Mouse (Mus musculus): ENCODE measurements around the gene Zfp454. TPM values are rescaled to one million over a fixed set of nuclear protein-coding genes. Genes with fewer than 3 reads are reported as not detected.

The Zfp454 gene
- total and polyA plus RNA-seq, 3 experiments: not detected

GRCm38 (mm10) chr11:50915671-50916320 lies 28.3 kb upstream of the Zfp454 start, which contains the start of gene Zfp2:
TSS of gene Zfp2 (minus strand) at chr11:50916165.
- no peaks in the 10 kb centered on the region for H3K36me3 ChIP-seq (ENCODE audit: control insufficient read depth in 1 of 2, insufficient read depth in 2 of 2, low read length in 2 of 2)
- no peak within 1 kb of the TSS for H3K9ac ChIP-seq (ENCODE audit: control insufficient read depth, low read depth, low read length, poor library complexity, severe bottlenecking)
- H3K4me1 ChIP-seq (ENCODE audit: control insufficient read depth in 1 of 2, insufficient read depth in 2 of 2, low read length in 2 of 2): no peaks in the 10 kb centered on the region
- no peaks in the 10 kb centered on the region for H3K9me3 ChIP-seq (replicated peaks; ENCODE audit: insufficient read depth, low read length)
- TF ChIP-seq MYC (IDR thresholded peaks at IDR 0.05; ENCODE audit: low read depth, low read length) (no peak), HCFC1 (IDR thresholded peaks at IDR 0.05; ENCODE audit: low read depth, low read length) (no peak), TAL1 (IDR thresholded peaks at IDR 0.05; ENCODE audit: low read length) (no peak)
- no peaks in the 10 kb centered on the region for H3K79me2 ChIP-seq (ENCODE audit: control insufficient read depth, insufficient read depth, low read length, poor library complexity)
- H3K27ac ChIP-seq (ENCODE audit: control insufficient read depth, low read depth, low read length): no peak within 1 kb of the TSS
- no peak for DNase-seq (ENCODE audit: low read depth, low spot score)
- no peaks in the 10 kb centered on the region for H3K27me3 ChIP-seq (ENCODE audit: control insufficient read depth in 1 of 2, insufficient read depth in 2 of 2, low read length in 2 of 2)
- H3K4me3 ChIP-seq (ENCODE audit: control insufficient read depth in 1 of 2, insufficient read depth in 1 of 2, low read depth in 2 of 2, low read length in 2 of 2): no peak within 1 kb of the TSS

DNA sequence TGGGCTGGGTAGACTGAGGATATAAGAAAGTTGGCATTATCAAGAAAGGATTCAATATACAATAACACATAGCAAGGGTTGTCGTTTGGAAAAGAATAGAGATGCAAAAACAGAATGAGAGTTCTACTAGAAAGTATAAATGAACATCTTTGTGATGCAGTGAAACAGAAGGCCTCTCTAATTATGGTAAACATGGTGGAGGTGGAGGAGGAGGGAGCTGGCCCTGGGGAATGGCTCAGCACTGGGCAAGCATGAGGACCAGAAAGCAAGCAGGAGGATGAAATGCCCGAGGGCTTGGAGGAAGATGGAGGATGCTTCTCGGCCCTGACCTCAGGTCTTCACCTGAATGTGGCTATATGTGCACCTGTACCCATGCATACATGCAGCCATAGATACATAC lies 27.0 kb upstream of the Zfp454 start:
- no peak overlapping the region for H3K4me3 ChIP-seq (ENCODE audit: control insufficient read depth in 1 of 2, insufficient read depth in 1 of 2, low read depth in 2 of 2, low read length in 2 of 2)
- H3K27me3 ChIP-seq (ENCODE audit: control insufficient read depth in 1 of 2, insufficient read depth in 2 of 2, low read length in 2 of 2): no peaks in the 10 kb centered on the region
- no peak for DNase-seq (ENCODE audit: low read depth, low spot score)
- no peak for TF ChIP-seq CHD2 (IDR thresholded peaks at IDR 0.05; ENCODE audit: low read length)
- TF ChIP-seq MYC (IDR thresholded peaks at IDR 0.05; ENCODE audit: low read depth, low read length): no peak
- no peak for TF ChIP-seq ZMIZ1 (IDR thresholded peaks at IDR 0.05; ENCODE audit: low read depth, low read length)
- no peak for TF ChIP-seq KAT2A (conservative IDR thresholded peaks at IDR 0.05; ENCODE audit: low read depth, low read length)
- TF ChIP-seq ELF1 (IDR thresholded peaks at IDR 0.05; ENCODE audit: low read depth, low read length): no peak
- no peak for TF ChIP-seq EP300 (IDR thresholded peaks at IDR 0.05; ENCODE audit: low read depth in 1 of 2, low read length in 2 of 2)
- no peak for TF ChIP-seq GABPA (IDR thresholded peaks at IDR 0.05; ENCODE audit: low read depth, low read length)
- no peak for TF ChIP-seq E2F4 (IDR thresholded peaks at IDR 0.05; ENCODE audit: borderline replicate concordance, low read depth, low read length)
- no peak for TF ChIP-seq POLR2AphosphoS5 (IDR thresholded peaks at IDR 0.05; ENCODE audit: borderline replicate concordance, low read depth, low read length)
- no peak for TF ChIP-seq TAL1 (IDR thresholded peaks at IDR 0.05; ENCODE audit: low read length)
- no peak for TF ChIP-seq JUND (IDR thresholded peaks at IDR 0.05; ENCODE audit: low read depth, low read length)
- no peak for TF ChIP-seq BHLHE40 (IDR thresholded peaks at IDR 0.05; ENCODE audit: borderline replicate concordance, low read depth, low read length)
- TF ChIP-seq TCF12 (IDR thresholded peaks at IDR 0.05; ENCODE audit: low read depth, low read length): no peak
- TF ChIP-seq SIN3A (IDR thresholded peaks at IDR 0.05; ENCODE audit: low read length): no peak
- TF ChIP-seq NELFE (IDR thresholded peaks at IDR 0.05; ENCODE audit: low read depth, low read length): no peak
- TF ChIP-seq USF2 (IDR thresholded peaks at IDR 0.05; ENCODE audit: borderline replicate concordance in 1 of 2, insufficient read depth in 1 of 2, low read depth in 1 of 2, low read length in 2 of 2): no peak
- TF ChIP-seq MEF2A (IDR thresholded peaks at IDR 0.05; ENCODE audit: extremely low read depth, insufficient replicate concordance, low read depth, low read length, poor library complexity, severe bottlenecking): no peak
- TF ChIP-seq SMC3 (IDR thresholded peaks at IDR 0.05; ENCODE audit: low read depth, low read length): no peak
- no peaks in the 10 kb centered on the region for H3K9me3 ChIP-seq (replicated peaks; ENCODE audit: insufficient read depth, low read length)
- H3K27ac ChIP-seq (ENCODE audit: control insufficient read depth, low read depth, low read length): no peak overlapping the region
- H3K9ac ChIP-seq (ENCODE audit: control insufficient read depth, low read depth, low read length, poor library complexity, severe bottlenecking): no peak overlapping the region
- H3K36me3 ChIP-seq (ENCODE audit: control insufficient read depth in 1 of 2, insufficient read depth in 2 of 2, low read length in 2 of 2): no peaks in the 10 kb centered on the region
- H3K4me1 ChIP-seq (ENCODE audit: control insufficient read depth in 1 of 2, insufficient read depth in 2 of 2, low read length in 2 of 2): no peaks in the 10 kb centered on the region
- no peaks in the 10 kb centered on the region for H3K79me2 ChIP-seq (ENCODE audit: control insufficient read depth, insufficient read depth, low read length, poor library complexity)

All from MEL (cell line).